In the genomic region with DNA sequence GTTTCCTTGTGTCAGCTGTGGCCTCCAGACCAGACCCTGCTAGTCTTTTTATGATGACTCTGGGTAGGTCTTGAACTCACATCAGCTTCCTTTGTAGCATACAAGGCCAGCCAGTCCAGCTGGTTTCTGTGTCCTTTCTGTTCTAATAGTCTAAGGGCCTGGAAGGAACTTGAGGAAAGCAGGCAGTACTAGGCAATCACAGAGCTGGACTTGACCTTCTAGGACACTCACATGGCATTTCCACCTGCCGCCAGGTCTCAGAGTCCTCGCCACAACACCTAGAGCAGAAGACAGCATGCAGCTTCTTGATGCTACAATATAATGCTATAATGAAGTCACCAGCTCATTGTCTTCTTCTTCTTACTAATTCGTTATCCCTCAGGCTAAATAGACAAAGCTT, we compare ENCODE assay signal across 9 mouse cellular contexts.
"Had no signal": no experiment of that assay in that cellular context is flagged by ENCODE, and none has a peak within 500 bp of the region (broad histone marks: within the 10 kb centered on the region; RNA-seq: fewer than 3 reads in every experiment).

No protein-coding gene starts in this region.

- H3K27me3 ChIP-seq: limb, embryonic 13.5 days; midbrain, embryonic 13.5 days; stomach, embryonic 15.5 days had no signal

- DNase-seq: left cerebral cortex, postnatal 4 days; lung, postnatal 14 days; right cerebral cortex, postnatal 14 days; thymus, postnatal 36 days had no signal

- H3K9me3 ChIP-seq: limb, embryonic 13.5 days; midbrain, embryonic 13.5 days; stomach, embryonic 15.5 days had no signal

- ATAC-seq: intestine, embryonic 16.5 days; midbrain, embryonic 13.5 days had no signal

- H3K4me3 ChIP-seq: limb, embryonic 13.5 days; midbrain, embryonic 13.5 days; stomach, embryonic 15.5 days had no signal

- H3K4me1 ChIP-seq: midbrain, embryonic 13.5 days had no signal

- H3K36me3 ChIP-seq: limb, embryonic 13.5 days; midbrain, embryonic 13.5 days; stomach, embryonic 15.5 days had no signal

- H3K9ac ChIP-seq: limb, embryonic 13.5 days; liver, embryonic 14.5 days; midbrain, embryonic 13.5 days; stomach, embryonic 15.5 days had no signal

- H3K27ac ChIP-seq: limb, embryonic 13.5 days; liver, embryonic 14.5 days; midbrain, embryonic 13.5 days; stomach, embryonic 15.5 days had no signal

- H3K4me2 ChIP-seq: limb, embryonic 13.5 days; midbrain, embryonic 13.5 days; stomach, embryonic 15.5 days had no signal
